Mouse (Mus musculus) spleen, postnatal 14 days (tissue): ENCODE data around the gene Ifnk.

Source experiments
- DNase-seq, 2 experiments: peaks; one replicate each; pipeline ENCODE4 v3.0.0; 2021 to 2022; ENCODE audit warnings: low spot score in 2 of 2

The Ifnk gene

GRCm38 (mm10) chr4:35140317-35140716, 11.5 kb upstream of the Ifnk start:
- DNase-seq, result no peak

GRCm38 (mm10) chr4:35143472-35144102, 8.3 kb upstream of the Ifnk start:
- no peak for DNase-seq

GRCm38 (mm10) chr4:35145726-35146125, 6.1 kb upstream of the Ifnk start:
- no peak for DNase-seq

- DNase-seq, result no peak
Measured at GRCm38 (mm10) chr4:35146597-35146996, 5.3 kb upstream of the Ifnk start.

- no peak for DNase-seq
Measured at GRCm38 (mm10) chr4:35148326-35148725, 3.5 kb upstream of the Ifnk start.

GRCm38 (mm10) chr4:35150706-35151105, 1.1 kb upstream of the Ifnk start:
- no peak for DNase-seq

- DNase-seq, result no peak
Measured at GRCm38 (mm10) chr4:35154051-35154450, 2.2 kb downstream of the Ifnk start.

- peak in 1 of 2 experiments; percentile 34 for DNase-seq
Measured at GRCm38 (mm10) chr4:35155132-35155922, 3.5 kb downstream of the Ifnk start.

GRCm38 (mm10) chr4:35156149-35156611, 4.3 kb downstream of the Ifnk start:
- peak; percentile 23 to 28 for DNase-seq

GRCm38 (mm10) chr4:35156751-35157611, 5.1 kb downstream of the Ifnk start, which contains the start of gene Mob3b:
Gene Mob3b, minus strand, starts transcription at chr4:35157484.
- DNase-seq, result peak; percentile 69 to 81

GRCm38 (mm10) chr4:35157815-35158214, 6.0 kb downstream of the Ifnk start:
- no peak for DNase-seq

- DNase-seq, result no peak
Measured at GRCm38 (mm10) chr4:35165275-35165674, 13.4 kb downstream of the Ifnk start.

GRCm38 (mm10) chr4:35165947-35166346, 14.1 kb downstream of the Ifnk start:
- DNase-seq, result no peak

- no peak for DNase-seq
Measured at GRCm38 (mm10) chr4:35167855-35168254, 16.0 kb downstream of the Ifnk start.

GRCm38 (mm10) chr4:35169571-35170125, 17.8 kb downstream of the Ifnk start:
- no peak for DNase-seq

- no peak for DNase-seq
Measured at GRCm38 (mm10) chr4:35172471-35172870, 20.6 kb downstream of the Ifnk start.

GRCm38 (mm10) chr4:35173551-35173950, 21.7 kb downstream of the Ifnk start:
- no peak for DNase-seq

- no peak for DNase-seq
Measured at GRCm38 (mm10) chr4:35175566-35175965, 23.7 kb downstream of the Ifnk start.

- no peak for DNase-seq
Measured at GRCm38 (mm10) chr4:35177926-35178645, 26.2 kb downstream of the Ifnk start.

- DNase-seq, result no peak
Measured at GRCm38 (mm10) chr4:35187617-35188326, 35.9 kb downstream of the Ifnk start.
